Mouse (Mus musculus): ENCODE data around the gene Tmem132c. TPM values are rescaled to one million over a fixed set of nuclear protein-coding genes. Genes with fewer than 3 reads are reported as not detected.

The Tmem132c gene
- polyA plus RNA-seq, 1 experiment from 2014 or later, result 1.5 TPM

- Histone ChIP-seq H3K4me2 (no peak overlapping the region), H3K9me3 (replicated peaks) (no peaks in the 10 kb centered on the region), H3K27me3 (no peaks in the 10 kb centered on the region), H3K9ac (no peak overlapping the region), H3K27ac (no peak overlapping the region), H3K4me1 (peaks cover 10% of the 10 kb centered on the region), H3K36me3 (no peaks in the 10 kb centered on the region), H3K4me3 (replicated peaks) (no peak overlapping the region)
- WGBS, result 91% methylated on average over 8 of the region's 8 CpGs
- ATAC-seq (replicated peaks; ENCODE audit: low FRiP score), result no peak
These were observed 48.1 kb downstream of the Tmem132c start for GRCm38 (mm10) chr5:127289659-127290058.

GRCm38 (mm10) chr5:127290461-127291250 lies 49.0 kb downstream of the Tmem132c start:
- H3K27ac ChIP-seq, result 0 out of 2 replicates have a peak overlapping the region, but pooled peaks have one; percentile 6
- peaks cover 10% of the 10 kb centered on the region for H3K4me1 ChIP-seq
- no peak overlapping the region for H3K4me3 ChIP-seq (replicated peaks)
- ATAC-seq (replicated peaks; ENCODE audit: low FRiP score), result peak; percentile 56; the same call in 1 of the 2 replicates
- H3K27me3 ChIP-seq, result no peaks in the 10 kb centered on the region
- no peaks in the 10 kb centered on the region for H3K36me3 ChIP-seq
- H3K9me3 ChIP-seq (replicated peaks), result no peaks in the 10 kb centered on the region
- no peak overlapping the region for H3K4me2 ChIP-seq
- H3K9ac ChIP-seq, result no peak overlapping the region
- WGBS, result 57% methylated on average over 17 of the region's 17 CpGs

GRCm38 (mm10) chr5:127291581-127291980 lies 50.0 kb downstream of the Tmem132c start:
- Histone ChIP-seq H3K27me3 (no peaks in the 10 kb centered on the region), H3K4me3 (replicated peaks) (no peak overlapping the region), H3K4me1 (peaks cover 10% of the 10 kb centered on the region), H3K27ac (no peak overlapping the region), H3K4me2 (no peak overlapping the region), H3K36me3 (no peaks in the 10 kb centered on the region), H3K9ac (no peak overlapping the region), H3K9me3 (replicated peaks) (no peaks in the 10 kb centered on the region)
- ATAC-seq (replicated peaks; ENCODE audit: low FRiP score), result no peak
- WGBS, result 69% methylated on average over 7 of the region's 7 CpGs

- no peak for ATAC-seq (replicated peaks; ENCODE audit: low FRiP score)
These were observed 52.1 kb downstream of the Tmem132c start for GRCm38 (mm10) chr5:127293698-127294097.

GRCm38 (mm10) chr5:127297461-127297860 lies 55.9 kb downstream of the Tmem132c start:
- H3K9me3 ChIP-seq (replicated peaks), result no peaks in the 10 kb centered on the region
- no peaks in the 10 kb centered on the region for H3K27me3 ChIP-seq
- ATAC-seq (replicated peaks; ENCODE audit: low FRiP score), result no peak
- no peak overlapping the region for H3K9ac ChIP-seq
- H3K4me1 ChIP-seq, result peaks cover 12% of the 10 kb centered on the region
- no peaks in the 10 kb centered on the region for H3K36me3 ChIP-seq
- 65% methylated on average over 5 of the region's 5 CpGs for WGBS
- H3K4me3 ChIP-seq (replicated peaks), result no peak overlapping the region
- H3K4me2 ChIP-seq, result no peak overlapping the region
- no peak overlapping the region for H3K27ac ChIP-seq

More at GRCm38 (mm10) chr5:127293698-127294097, 52.1 kb downstream of the Tmem132c start:
- H3K27me3 ChIP-seq, result no peaks in the 10 kb centered on the region
- 74% methylated on average over 3 of the region's 3 CpGs for WGBS
- no peak overlapping the region for H3K4me3 ChIP-seq (replicated peaks)
- H3K27ac ChIP-seq, result no peak overlapping the region
- H3K4me2 ChIP-seq, result no peak overlapping the region
- H3K36me3 ChIP-seq, result no peaks in the 10 kb centered on the region
- peaks cover 11% of the 10 kb centered on the region for H3K4me1 ChIP-seq
- H3K9ac ChIP-seq, result no peak overlapping the region
- no peaks in the 10 kb centered on the region for H3K9me3 ChIP-seq (replicated peaks)

GRCm38 (mm10) chr5:127298060-127298459 lies 56.5 kb downstream of the Tmem132c start:
- H3K27ac ChIP-seq, result no peak overlapping the region
- no peak overlapping the region for H3K4me3 ChIP-seq (replicated peaks)
- H3K9me3 ChIP-seq (replicated peaks), result no peaks in the 10 kb centered on the region
- no peak for ATAC-seq (replicated peaks; ENCODE audit: low FRiP score)
- H3K9ac ChIP-seq, result no peak overlapping the region
- H3K36me3 ChIP-seq, result no peaks in the 10 kb centered on the region
- H3K4me2 ChIP-seq, result no peak overlapping the region
- no peaks in the 10 kb centered on the region for H3K27me3 ChIP-seq
- WGBS, result 29% methylated on average over 2 of the region's 2 CpGs
- H3K4me1 ChIP-seq, result peaks cover 12% of the 10 kb centered on the region

- Histone ChIP-seq H3K9ac (no peak overlapping the region), H3K4me2 (no peak overlapping the region), H3K27me3 (no peaks in the 10 kb centered on the region), H3K4me1 (peaks cover 12% of the 10 kb centered on the region), H3K27ac (no peak overlapping the region), H3K36me3 (no peaks in the 10 kb centered on the region), H3K9me3 (replicated peaks) (no peaks in the 10 kb centered on the region), H3K4me3 (replicated peaks) (no peak overlapping the region)
- 17% methylated on average over 1 of the region's 1 CpGs for WGBS
- ATAC-seq (replicated peaks; ENCODE audit: low FRiP score), result no peak
These were observed 57.4 kb downstream of the Tmem132c start for GRCm38 (mm10) chr5:127299010-127299409.

- Histone ChIP-seq H3K9ac (no peak overlapping the region), H3K36me3 (no peaks in the 10 kb centered on the region), H3K27ac (no peak overlapping the region), H3K27me3 (no peaks in the 10 kb centered on the region), H3K9me3 (replicated peaks) (no peaks in the 10 kb centered on the region), H3K4me1 (peaks cover 12% of the 10 kb centered on the region), H3K4me2 (no peak overlapping the region), H3K4me3 (replicated peaks) (no peak overlapping the region)
- WGBS, result 39% methylated on average over 8 of the region's 8 CpGs
- ATAC-seq (replicated peaks; ENCODE audit: low FRiP score), result no peak
These were observed 59.1 kb downstream of the Tmem132c start for GRCm38 (mm10) chr5:127300597-127301254.

GRCm38 (mm10) chr5:127305312-127305711 lies 63.7 kb downstream of the Tmem132c start:
- no peak for ATAC-seq (replicated peaks; ENCODE audit: low FRiP score)

GRCm38 (mm10) chr5:127305719-127306118 lies 64.1 kb downstream of the Tmem132c start:
- no peak for ATAC-seq (replicated peaks; ENCODE audit: low FRiP score)
- no peaks in the 10 kb centered on the region for H3K9me3 ChIP-seq (replicated peaks)
- H3K4me1 ChIP-seq, result peaks cover 7% of the 10 kb centered on the region
- 29% methylated on average over 5 of the region's 5 CpGs for WGBS
- H3K4me3 ChIP-seq (replicated peaks), result no peak overlapping the region
- no peak overlapping the region for H3K27ac ChIP-seq
- no peaks in the 10 kb centered on the region for H3K36me3 ChIP-seq
- H3K27me3 ChIP-seq, result no peaks in the 10 kb centered on the region
- H3K4me2 ChIP-seq, result no peak overlapping the region
- H3K9ac ChIP-seq, result no peak overlapping the region

More at GRCm38 (mm10) chr5:127305312-127305711, 63.7 kb downstream of the Tmem132c start:
- no peak overlapping the region for H3K4me2 ChIP-seq
- no peaks in the 10 kb centered on the region for H3K36me3 ChIP-seq
- H3K4me3 ChIP-seq (replicated peaks), result no peak overlapping the region
- no peak overlapping the region for H3K27ac ChIP-seq
- WGBS, result 73% methylated on average over 5 of the region's 5 CpGs
- H3K9ac ChIP-seq, result no peak overlapping the region
- H3K4me1 ChIP-seq, result peaks cover 3% of the 10 kb centered on the region; the same call in 1 of the 2 replicates
- H3K27me3 ChIP-seq, result no peaks in the 10 kb centered on the region
- no peaks in the 10 kb centered on the region for H3K9me3 ChIP-seq (replicated peaks)

GRCm38 (mm10) chr5:127306726-127307125 lies 65.1 kb downstream of the Tmem132c start:
- Histone ChIP-seq H3K27me3 (no peaks in the 10 kb centered on the region), H3K4me1 (peaks cover 12% of the 10 kb centered on the region), H3K9me3 (replicated peaks) (no peaks in the 10 kb centered on the region), H3K4me2 (no peak overlapping the region), H3K4me3 (replicated peaks) (no peak overlapping the region), H3K27ac (no peak overlapping the region), H3K9ac (no peak overlapping the region), H3K36me3 (no peaks in the 10 kb centered on the region)
- 24% methylated on average over 1 of the region's 1 CpGs for WGBS
- no peak for ATAC-seq (replicated peaks; ENCODE audit: low FRiP score)

- Histone ChIP-seq H3K4me1 (peaks cover 12% of the 10 kb centered on the region), H3K9me3 (replicated peaks) (no peaks in the 10 kb centered on the region), H3K36me3 (no peaks in the 10 kb centered on the region), H3K27ac (no peak overlapping the region), H3K4me2 (no peak overlapping the region), H3K4me3 (replicated peaks) (no peak overlapping the region), H3K9ac (no peak overlapping the region), H3K27me3 (no peaks in the 10 kb centered on the region)
- WGBS, result 13% methylated on average over 14 of the region's 14 CpGs
- ATAC-seq (replicated peaks; ENCODE audit: low FRiP score), result peak; percentile 64
These were observed 68.9 kb downstream of the Tmem132c start for GRCm38 (mm10) chr5:127310318-127311004.
